Mouse (Mus musculus) cortical plate, adult 2 months (tissue): ENCODE results near the gene Cenpu. TPM values are rescaled to one million over a fixed set of nuclear protein-coding genes. Genes with fewer than 3 reads are reported as not detected.

ENCODE experiments used
- H3K27ac ChIP-seq: fragments of 200-500 bp; 2 replicates; pipeline ENCODE4 v1.5.1; 2012; ENCODE audit warnings: low read length, control low read depth, inconsistent platforms; ENCODE audit not compliant: insufficient read depth
- H3K4me1 ChIP-seq: fragments of 200-500 bp; 2 replicates; pipeline ENCODE4 v1.6.1; 2011; ENCODE audit warnings: low read length; ENCODE audit not compliant: control insufficient read depth, insufficient read depth
- H3K4me3 ChIP-seq: fragments of 200-500 bp; 2 replicates; pipeline ENCODE4 v1.5.1; 2011; ENCODE audit warnings: mild to moderate bottlenecking, low read length, control low read depth; ENCODE audit not compliant: insufficient read depth
- CTCF ChIP-seq: fragments of 200-500 bp; IDR thresholded peaks from 2 replicates; pipeline ENCODE4 v1.5.1; 2011; ENCODE audit warnings: mild to moderate bottlenecking, control low read depth, low read length; ENCODE audit not compliant: insufficient read depth; ENCODE audit errors: extremely low read depth
- POLR2A ChIP-seq: fragments of 200-500 bp; IDR thresholded peaks from 2 replicates; pipeline ENCODE4 v1.6.1; 2011; ENCODE audit warnings: mild to moderate bottlenecking, low read length, control low read depth; ENCODE audit not compliant: insufficient read depth; ENCODE audit errors: extremely low read depth
- polyA plus RNA-seq: library from polyadenylated mRNA; depleted of rRNA; stranded (reverse); fragments of >200 nt; gene quantifications from 2 replicates; pipeline ENCODE4 v1.2.3, GENCODE M21; 2012

The Cenpu gene
- polyA plus RNA-seq, 1 experiment, result 3.2 TPM

DNA sequence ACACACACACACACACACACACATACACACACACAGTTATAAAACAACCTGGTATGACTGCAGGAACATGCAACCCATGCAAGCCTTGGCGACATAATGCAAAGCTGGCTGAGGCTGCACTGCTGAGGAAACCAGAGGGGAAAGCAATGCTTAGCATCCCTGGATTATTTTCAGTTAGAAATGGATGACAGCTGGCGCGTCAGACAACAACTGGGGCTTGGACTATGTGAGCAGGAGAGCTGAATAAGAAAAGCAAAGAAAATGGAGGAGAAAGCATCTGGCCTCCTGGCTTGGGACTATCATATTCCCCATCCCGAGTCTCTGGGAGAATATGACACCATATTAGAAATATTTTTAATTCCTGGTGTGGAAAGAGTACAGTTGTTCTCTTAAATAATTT lies 61.1 kb downstream of the Cenpu start:
- H3K4me1 ChIP-seq, result peaks cover 2% of the 10 kb centered on the region
- no peak overlapping the region for H3K27ac ChIP-seq
- TF ChIP-seq CTCF (no peak), POLR2A (no peak)
- H3K4me3 ChIP-seq, result no peak overlapping the region

GRCm38 (mm10) chr8:46613377-46613776 lies 61.5 kb downstream of the Cenpu start:
- H3K27ac ChIP-seq, result no peak overlapping the region

GRCm38 (mm10) chr8:46615936-46616335 lies 64.1 kb downstream of the Cenpu start:
- no peak for TF ChIP-seq CTCF
- TF ChIP-seq POLR2A, result no peak
- H3K27ac ChIP-seq, result no peak overlapping the region
- no peak overlapping the region for H3K4me3 ChIP-seq
- peaks cover 2% of the 10 kb centered on the region for H3K4me1 ChIP-seq

More at GRCm38 (mm10) chr8:46613377-46613776, 61.5 kb downstream of the Cenpu start:
- H3K4me3 ChIP-seq, result no peak overlapping the region
- TF ChIP-seq POLR2A (no peak), CTCF (no peak)
- H3K4me1 ChIP-seq, result peaks cover 2% of the 10 kb centered on the region

GRCm38 (mm10) chr8:46616879-46617689 lies 65.3 kb downstream of the Cenpu start, which contains the start of the genes Primpol and Casp3:
Gene Primpol, minus strand, starts transcription at chr8:46617212.
Gene Casp3, plus strand, starts transcription at chr8:46617291.
- Histone ChIP-seq H3K4me3 (peak within 1 kb of the TSS; percentile 52), H3K4me1 (peaks cover 2% of the 10 kb centered on the region), H3K27ac (no peak within 1 kb of the TSS)
- TF ChIP-seq CTCF (no peak), POLR2A (peak; percentile 59; the same call in 1 of the 2 replicates)

GRCm38 (mm10) chr8:46617690-46618620 lies 66.1 kb downstream of the Cenpu start:
- Histone ChIP-seq H3K27ac (no peak overlapping the region), H3K4me3 (peak overlapping the region; percentile 52), H3K4me1 (peaks cover 2% of the 10 kb centered on the region)
- no peak for TF ChIP-seq CTCF
- TF ChIP-seq POLR2A, result no peak

DNA sequence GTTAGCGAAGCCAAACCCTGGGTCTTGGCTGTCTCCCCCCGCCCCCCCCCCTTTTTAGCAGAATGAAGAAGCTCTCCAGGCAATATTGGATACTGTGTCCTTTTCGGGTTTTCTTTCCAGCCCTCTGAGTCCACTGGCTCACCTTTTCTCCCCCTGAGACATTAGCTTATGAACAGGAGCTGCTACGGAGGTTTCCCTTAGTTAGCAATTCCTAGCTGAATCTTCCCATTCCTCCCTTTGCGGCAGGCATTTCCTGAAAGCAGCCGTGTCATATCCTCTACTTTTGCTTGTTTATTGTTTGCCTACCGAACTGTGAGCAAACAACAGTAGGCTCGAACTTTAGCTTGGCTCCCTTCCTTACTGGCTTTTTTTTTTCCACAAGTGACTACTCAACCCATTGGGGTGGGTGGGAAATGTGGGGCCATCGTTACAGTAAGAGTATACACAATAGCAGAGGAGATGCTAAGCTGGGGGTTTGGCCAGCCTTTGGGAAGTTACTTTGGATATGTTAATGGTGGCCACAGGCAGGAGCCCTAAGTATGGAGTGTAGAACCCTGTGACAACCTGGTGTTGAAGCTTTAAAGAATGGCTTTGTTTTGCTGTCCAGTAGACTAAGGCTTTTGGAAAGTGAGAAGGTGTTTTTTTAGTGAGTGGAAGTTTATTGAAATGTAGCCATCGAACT lies 67.0 kb downstream of the Cenpu start:
- peak overlapping the region; percentile 52 for H3K4me3 ChIP-seq
- TF ChIP-seq CTCF (no peak), POLR2A (no peak)
- H3K27ac ChIP-seq, result no peak overlapping the region
- no peaks in the 10 kb centered on the region; the same call in 1 of the 2 replicates for H3K4me1 ChIP-seq

DNA sequence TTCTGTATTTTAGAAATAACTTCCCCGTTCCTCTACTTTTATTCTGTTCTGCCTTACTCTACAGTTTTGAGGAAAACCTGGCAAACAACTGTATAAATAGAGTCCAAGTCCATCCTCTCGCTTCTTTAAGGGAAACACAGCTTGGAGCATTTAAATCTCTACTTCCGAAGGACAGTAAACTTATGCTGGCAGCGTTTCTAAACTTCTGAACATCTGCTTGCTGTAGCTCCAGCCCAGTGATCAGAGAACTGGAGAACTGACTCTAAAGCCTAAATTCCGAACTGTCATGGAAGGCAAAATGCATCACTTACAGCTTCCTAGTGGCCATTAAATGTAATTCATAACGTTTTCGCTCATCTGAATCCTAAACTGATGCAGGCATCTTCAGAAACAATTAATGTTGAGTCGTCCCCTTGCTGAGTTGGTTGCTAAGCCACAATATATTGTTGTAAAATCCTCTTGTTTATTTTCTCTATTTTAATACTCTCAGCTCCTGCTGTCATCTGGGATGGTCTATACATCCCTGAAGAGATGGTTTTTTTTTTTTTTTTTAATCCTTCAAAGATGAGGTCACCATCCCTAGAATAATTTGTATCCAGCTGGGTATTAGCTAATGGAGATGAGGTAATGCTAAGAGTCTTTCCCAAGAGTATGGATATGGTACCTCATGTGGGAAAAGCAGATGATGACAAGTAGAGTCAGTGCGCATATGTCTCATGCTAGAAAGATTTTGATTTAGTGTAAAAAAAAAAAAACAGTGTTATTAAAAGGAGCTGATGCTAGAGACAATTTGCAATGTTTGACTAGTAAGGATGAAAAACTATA lies 70.8 kb downstream of the Cenpu start:
- no peak overlapping the region for H3K27ac ChIP-seq
- H3K4me1 ChIP-seq, result no peaks in the 10 kb centered on the region
- TF ChIP-seq POLR2A (no peak), CTCF (no peak)
- no peak overlapping the region for H3K4me3 ChIP-seq

DNA sequence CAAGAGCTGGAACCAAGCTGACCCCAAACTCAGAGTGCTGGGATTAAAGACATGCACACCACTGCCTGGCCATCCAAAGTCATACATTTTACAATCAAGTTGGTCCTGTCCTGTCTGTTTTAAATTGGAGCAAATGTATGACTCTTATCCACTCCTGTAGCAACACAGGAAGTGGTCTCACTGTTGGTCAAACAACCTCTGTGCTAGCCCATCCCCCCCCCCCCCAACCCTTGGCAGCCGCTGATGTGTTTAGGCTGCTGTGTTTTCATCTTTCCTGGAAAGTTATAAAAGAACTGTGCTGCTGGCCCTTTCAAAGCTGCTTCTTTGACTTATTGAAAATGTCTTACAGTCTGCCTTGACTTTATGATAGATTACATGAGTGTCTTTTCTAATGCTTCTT lies 73.3 kb downstream of the Cenpu start:
- H3K4me3 ChIP-seq, result no peak overlapping the region
- TF ChIP-seq CTCF (no peak), POLR2A (no peak)
- no peak overlapping the region for H3K27ac ChIP-seq
- H3K4me1 ChIP-seq, result no peaks in the 10 kb centered on the region

GRCm38 (mm10) chr8:46626642-46627041 lies 74.8 kb downstream of the Cenpu start:
- H3K27ac ChIP-seq, result no peak overlapping the region
- TF ChIP-seq POLR2A (no peak), CTCF (no peak)
- H3K4me3 ChIP-seq, result no peak overlapping the region
- H3K4me1 ChIP-seq, result no peaks in the 10 kb centered on the region
